Mouse (Mus musculus) heart, adult 2 months (tissue): ENCODE results near the gene Elmo1.

ENCODE experiments used
- CTCF ChIP-seq: fragments of 200-600 bp; IDR thresholded peaks from 2 replicates; pipeline ENCODE4 v1.8.1; 2022; ENCODE audit warnings: antibody characterized with exemption, mild to moderate bottlenecking, moderate library complexity
- EP300 ChIP-seq: fragments of 200-500 bp; IDR thresholded peaks from 2 replicates; pipeline ENCODE4 v1.6.1; 2011; ENCODE audit warnings: low read depth, low read length, control low read depth; ENCODE audit not compliant: insufficient read depth
- POLR2A ChIP-seq: fragments of 200-500 bp; IDR thresholded peaks from 2 replicates; pipeline ENCODE4 v1.6.1; 2011; ENCODE audit warnings: mild to moderate bottlenecking, low read depth, low read length, control low read depth; ENCODE audit not compliant: insufficient read depth

- no peak for TF ChIP-seq CTCF
- TF ChIP-seq POLR2A: no peak
- no peak for TF ChIP-seq EP300
Observed at GRCm38 (mm10) chr13:20200582-20200981, 110.2 kb downstream of the Elmo1 start.
